In genomic region chr10:99115471-99116236, GRCm38 (mm10) we compare ENCODE assay signal across 13 mouse cellular contexts. TPM values are rescaled to one million over a fixed set of nuclear protein-coding genes. Genes with fewer than 3 reads are reported as not detected.
DNase-seq lines count a peak whose midpoint lies in the region; ATAC-seq and TF ChIP-seq lines count a peak whose summit lies in the region.
"Had no signal": no experiment of that assay in that cellular context is flagged by ENCODE, and none has a peak within 500 bp of the region (broad histone marks: within the 10 kb centered on the region; RNA-seq: fewer than 3 reads in every experiment).

No protein-coding gene starts in this region.

- no peaks in the 10 kb centered on the region for H3K27me3 ChIP-seq in heart, postnatal 0 days (ENCODE audit: control insufficient read depth, insufficient read depth, low read length)
- H3K27me3 ChIP-seq in heart, adult 2 months (ENCODE audit: control insufficient read depth, insufficient read depth, low read length), result no peaks in the 10 kb centered on the region
- no peaks in the 10 kb centered on the region for H3K27me3 ChIP-seq in testis, adult 2 months (ENCODE audit: control insufficient read depth, insufficient read depth, low read length)
- H3K27me3 ChIP-seq in intestine, embryonic 15.5 days (replicated peaks), result no peaks in the 10 kb centered on the region
- H3K27me3 ChIP-seq: embryonic facial prominence, embryonic 12.5 days had no signal

- TF ChIP-seq EP300 in heart, postnatal 0 days (IDR thresholded peaks at IDR 0.05; ENCODE audit: low read depth), result no peak
- no peak for TF ChIP-seq EP300 in heart, adult 2 months (IDR thresholded peaks at IDR 0.05; ENCODE audit: insufficient read depth, low read depth, low read length)

- peak overlapping the region; percentile 28; the same call in 1 of the 2 replicates for H3K4me2 ChIP-seq in heart, postnatal 0 days (ENCODE audit: low read depth, low read length)
- peak overlapping the region; percentile 36 for H3K4me2 ChIP-seq in intestine, embryonic 15.5 days (replicated peaks)
- H3K4me2 ChIP-seq: embryonic facial prominence, embryonic 12.5 days had no signal

- no peak for ATAC-seq in heart, postnatal 0 days (ENCODE audit: insufficient read depth, low read depth)
- no peak for ATAC-seq in intestine, embryonic 15.5 days
- ATAC-seq: lung, postnatal 0 days had no signal

- no peak overlapping the region for H3K4me3 ChIP-seq in heart, postnatal 0 days (ENCODE audit: low read depth, low read length)
- no peak overlapping the region for H3K4me3 ChIP-seq in heart, adult 2 months
- peak overlapping the region; percentile 25; the same call in 1 of the 2 replicates for H3K4me3 ChIP-seq in testis, adult 2 months (ENCODE audit: control insufficient read depth, low read depth, low read length)
- no peak overlapping the region for H3K4me3 ChIP-seq in intestine, embryonic 15.5 days (replicated peaks)
- H3K4me3 ChIP-seq: embryonic facial prominence, embryonic 12.5 days had no signal

- H3K27ac ChIP-seq in heart, postnatal 0 days (ENCODE audit: low read depth), result no peak overlapping the region
- no peak overlapping the region for H3K27ac ChIP-seq in heart, adult 2 months
- no peak overlapping the region for H3K27ac ChIP-seq in testis, adult 2 months (ENCODE audit: control insufficient read depth, insufficient read depth, low read depth, low read length)
- peak overlapping the region; percentile 74 for H3K27ac ChIP-seq in intestine, embryonic 15.5 days
- H3K27ac ChIP-seq: embryonic facial prominence, embryonic 12.5 days had no signal

- no peak for DNase-seq in heart, postnatal 0 days (ENCODE audit: low spot score)
- DNase-seq in heart, adult 2 months, result no peak
- no peak for DNase-seq in testis, postnatal 14 days (ENCODE audit: low spot score)
- DNase-seq in thymus, postnatal 25 days, result peak; percentile 37
- no peak for DNase-seq in gastrocnemius, postnatal 10 days
- DNase-seq in gastrocnemius, postnatal 36 days, result no peak
- DNase-seq: gastrocnemius, postnatal 14 days had no signal

- no peaks in the 10 kb centered on the region for H3K36me3 ChIP-seq in heart, postnatal 0 days (replicated peaks; ENCODE audit: control insufficient read depth, insufficient read depth, low read length)
- no peaks in the 10 kb centered on the region for H3K36me3 ChIP-seq in heart, adult 2 months (ENCODE audit: control insufficient read depth, insufficient read depth, low read length)
- no peaks in the 10 kb centered on the region for H3K36me3 ChIP-seq in testis, adult 2 months (ENCODE audit: control insufficient read depth, insufficient read depth, low read length)
- H3K36me3 ChIP-seq in intestine, embryonic 15.5 days, result no peaks in the 10 kb centered on the region

- H3K9ac ChIP-seq in heart, postnatal 0 days (replicated peaks; ENCODE audit: low read depth, low read length), result no peak overlapping the region
- no peak overlapping the region for H3K9ac ChIP-seq in heart, adult 2 months (ENCODE audit: low read depth, low read length)
- no peak overlapping the region for H3K9ac ChIP-seq in intestine, embryonic 15.5 days
- H3K9ac ChIP-seq: embryonic facial prominence, embryonic 12.5 days had no signal

- H3K79me2 ChIP-seq in heart, adult 2 months (replicated peaks; ENCODE audit: control insufficient read depth, insufficient read depth, low read length), result peaks cover 2% of the 10 kb centered on the region; the same call in 1 of the 2 replicates

- 0 out of 2 replicates have a peak, but pooled peaks cover 11% of the 10 kb centered on the region for H3K4me1 ChIP-seq in heart, postnatal 0 days (ENCODE audit: control insufficient read depth, insufficient read depth)
- H3K4me1 ChIP-seq in heart, adult 2 months (ENCODE audit: control insufficient read depth, insufficient read depth, low read length), result 0 out of 2 replicates have a peak, but pooled peaks cover 2% of the 10 kb centered on the region
- H3K4me1 ChIP-seq in testis, adult 2 months (ENCODE audit: control insufficient read depth, insufficient read depth, low read length), result peaks cover 5% of the 10 kb centered on the region
- peaks cover 37% of the 10 kb centered on the region for H3K4me1 ChIP-seq in intestine, embryonic 15.5 days (replicated peaks)

- H3K9me3 ChIP-seq in heart, postnatal 0 days (replicated peaks; ENCODE audit: control insufficient read depth, low read length), result no peaks in the 10 kb centered on the region
- no peaks in the 10 kb centered on the region for H3K9me3 ChIP-seq in intestine, embryonic 15.5 days
- H3K9me3 ChIP-seq: embryonic facial prominence, embryonic 12.5 days had no signal

- WGBS in heart, postnatal 0 days, result 23% methylated on average over 18 of the region's 18 CpGs
- WGBS in heart, adult 2 months, result 57% methylated on average over 18 of the region's 18 CpGs
- 31% methylated on average over 18 of the region's 18 CpGs for WGBS in intestine, embryonic 15.5 days

- intact Hi-C loops in heart, adult 2 months (cut with DNase I), result no loop called here
- intact Hi-C loops in gastrocnemius, postnatal 36 days (cut with DNase I), result no loop called here

- no peak for TF ChIP-seq CTCF in heart, postnatal 0 days (IDR thresholded peaks at IDR 0.05; ENCODE audit: low read depth)
- TF ChIP-seq CTCF in heart, adult 2 months (IDR thresholded peaks at IDR 0.05), result no peak
- TF ChIP-seq CTCF in testis, adult 2 months (IDR thresholded peaks at IDR 0.05; ENCODE audit: control insufficient read depth, insufficient read depth, insufficient replicate concordance, low read depth, low read length), result no peak

- TF ChIP-seq POLR2A in heart, adult 2 months (IDR thresholded peaks at IDR 0.05; ENCODE audit: insufficient read depth, low read depth, low read length), result no peak
- TF ChIP-seq POLR2A in testis, adult 2 months (IDR thresholded peaks at IDR 0.05; ENCODE audit: control insufficient read depth, low read depth, low read length), result no peak

RNA-seq across cellular contexts. Expression of gene Galnt4, which starts 7.7 kb away (rescaled TPM):
- 3.7 and 5.6 TPM in 2 replicates for total RNA-seq in heart, postnatal 0 days (2014; rRNA removed; ENCODE audit: low replicate concordance)
- 3.2 and 3.4 TPM in 2 replicates for polyA plus RNA-seq in heart, postnatal 0 days (2015; fragmentation: Nextera tagmentation; extraction: Ambion mirVana)
- total RNA-seq in heart, adult 2 months (2021), result 1 to 10 TPM; 2.3 to 2.6 TPM
- polyA plus RNA-seq in heart, adult 2 months (2012; rRNA removed), result 0.88 and 1.2 TPM in 2 replicates
- polyA plus RNA-seq in testis, adult 2 months (2012; rRNA removed), result 0.61 and 0.67 TPM in 2 replicates
- polyA plus RNA-seq in intestine, embryonic 15.5 days (2015; fragmentation: Nextera tagmentation; extraction: Ambion mirVana), result 20.0 and 21.7 TPM in 2 replicates
- 1 to 10 TPM; 5.0 to 6.0 TPM for total RNA-seq in gastrocnemius, postnatal 10 days (2021)
- total RNA-seq in gastrocnemius, postnatal 36 days (2021), result 1 to 10 TPM; 1.2 to 1.5 TPM

RNA-seq across cellular contexts. Expression of gene Poc1b, which starts 8.8 kb away (rescaled TPM):
- 5.2 and 7.4 TPM in 2 replicates for total RNA-seq in heart, postnatal 0 days (2014; rRNA removed; ENCODE audit: low replicate concordance)
- polyA plus RNA-seq in heart, postnatal 0 days (2015; fragmentation: Nextera tagmentation; extraction: Ambion mirVana), result 3.2 and 3.6 TPM in 2 replicates
- 1 to 10 TPM; 4.1 to 6.7 TPM for total RNA-seq in heart, adult 2 months (2021)
- polyA plus RNA-seq in heart, adult 2 months (2012; rRNA removed), result 3.6 and 5.8 TPM in 2 replicates
- polyA plus RNA-seq in testis, adult 2 months (2012; rRNA removed), result 73.4 and 78.4 TPM in 2 replicates
- 21.2 and 23.3 TPM in 2 replicates for polyA plus RNA-seq in intestine, embryonic 15.5 days (2015; fragmentation: Nextera tagmentation; extraction: Ambion mirVana)
- total RNA-seq in gastrocnemius, postnatal 10 days (2021), result 1 to 10 TPM; 5.7 to 8.8 TPM
- 1 to 10 TPM; 3.7 to 3.8 TPM for total RNA-seq in gastrocnemius, postnatal 36 days (2021)

RNA-seq across cellular contexts. Expression of gene Phxr2, which starts 10.5 kb away (rescaled TPM):
- total RNA-seq in heart, postnatal 0 days (2014; rRNA removed; ENCODE audit: low replicate concordance), result not detected in 2 replicates
- not detected in 2 replicates for polyA plus RNA-seq in heart, postnatal 0 days (2015; fragmentation: Nextera tagmentation; extraction: Ambion mirVana)
- total RNA-seq in heart, adult 2 months (2021), result not detected
- polyA plus RNA-seq in heart, adult 2 months (2012; rRNA removed), result not detected in 2 replicates
- not detected in 2 replicates for polyA plus RNA-seq in testis, adult 2 months (2012; rRNA removed)
- polyA plus RNA-seq in intestine, embryonic 15.5 days (2015; fragmentation: Nextera tagmentation; extraction: Ambion mirVana), result not detected in 2 replicates
- total RNA-seq in gastrocnemius, postnatal 10 days (2021), result not detected
- total RNA-seq in gastrocnemius, postnatal 36 days (2021), result not detected
- total RNA-seq: gastrocnemius, postnatal 14 days; layer of hippocampus, postnatal 14 days; MEL had no signal
- polyA plus RNA-seq: lung, postnatal 0 days had no signal
